Mouse (Mus musculus) splenic B cell, adult 2 months (primary cell): ENCODE results near the gene Dohh.

Experiments
- DNase-seq: peaks from one replicate; pipeline ENCODE4 v3.0.0-alpha.2; 2011; ENCODE audit warnings: low read depth, low spot score
- H3K27me3 ChIP-seq: 2 replicates; pipeline ENCODE4 v1.6.1; 2012; ENCODE audit warnings: mild to moderate bottlenecking, low read length, moderate library complexity, mixed read lengths; ENCODE audit not compliant: control insufficient read depth, poor library complexity, insufficient read depth, severe bottlenecking
- H3K36me3 ChIP-seq: 2 replicates; pipeline ENCODE4 v1.6.1; 2012; ENCODE audit warnings: mild to moderate bottlenecking, low read length, moderate library complexity, mixed read lengths; ENCODE audit not compliant: control insufficient read depth, poor library complexity, insufficient read depth, severe bottlenecking

Dohh gene

DNA sequence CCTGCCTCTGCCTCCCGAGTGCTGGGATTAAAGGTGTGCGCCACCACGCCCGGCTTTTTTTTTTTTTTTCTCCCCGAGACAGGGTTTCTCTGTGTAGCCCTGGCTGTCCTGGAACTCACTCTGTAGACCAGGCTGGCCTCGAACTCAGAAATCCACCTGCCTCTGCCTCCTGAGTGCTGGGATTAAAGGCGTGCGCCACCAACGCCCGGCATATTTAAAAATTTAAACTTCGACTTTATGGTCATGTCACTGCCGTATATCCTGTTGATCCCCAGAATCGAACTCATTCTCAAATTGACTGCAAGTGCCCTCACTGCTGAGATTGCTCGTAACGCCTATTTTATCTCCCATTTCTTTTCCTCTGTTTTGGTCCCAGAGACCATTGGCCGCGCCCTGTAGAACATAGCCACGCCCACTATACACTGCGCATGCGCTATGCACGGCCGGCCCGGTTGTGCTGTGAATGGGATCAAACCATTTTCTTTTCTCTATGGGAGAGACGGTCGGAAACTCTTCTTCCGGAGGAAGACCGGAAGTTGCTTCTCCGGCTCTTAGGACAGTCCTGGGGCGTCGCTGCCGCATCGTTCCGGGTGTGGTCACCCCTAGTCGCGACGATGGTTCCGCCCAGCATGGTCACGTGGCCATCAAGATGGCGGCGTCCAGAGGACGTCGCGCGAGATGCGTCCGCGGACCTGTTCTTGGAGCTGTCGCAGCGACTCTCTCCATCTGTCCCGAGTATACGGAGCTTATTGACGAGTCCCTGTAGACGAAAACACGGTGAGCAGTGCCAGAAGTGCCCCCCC is at the start of gene Dohh, which contains the start of gene Gm48551:
TSS of gene Dohh (plus strand) at position 627 of the 803 bp plus-strand sequence.
TSS of gene Gm48551 (plus strand) at position 665 of the 803 bp plus-strand sequence.
- H3K36me3 ChIP-seq = peaks cover 3% of the 10 kb centered on the region; the same call in 1 of the 2 replicates
- DNase-seq = peak; percentile 99
- H3K27me3 ChIP-seq = no peaks in the 10 kb centered on the region

DNA sequence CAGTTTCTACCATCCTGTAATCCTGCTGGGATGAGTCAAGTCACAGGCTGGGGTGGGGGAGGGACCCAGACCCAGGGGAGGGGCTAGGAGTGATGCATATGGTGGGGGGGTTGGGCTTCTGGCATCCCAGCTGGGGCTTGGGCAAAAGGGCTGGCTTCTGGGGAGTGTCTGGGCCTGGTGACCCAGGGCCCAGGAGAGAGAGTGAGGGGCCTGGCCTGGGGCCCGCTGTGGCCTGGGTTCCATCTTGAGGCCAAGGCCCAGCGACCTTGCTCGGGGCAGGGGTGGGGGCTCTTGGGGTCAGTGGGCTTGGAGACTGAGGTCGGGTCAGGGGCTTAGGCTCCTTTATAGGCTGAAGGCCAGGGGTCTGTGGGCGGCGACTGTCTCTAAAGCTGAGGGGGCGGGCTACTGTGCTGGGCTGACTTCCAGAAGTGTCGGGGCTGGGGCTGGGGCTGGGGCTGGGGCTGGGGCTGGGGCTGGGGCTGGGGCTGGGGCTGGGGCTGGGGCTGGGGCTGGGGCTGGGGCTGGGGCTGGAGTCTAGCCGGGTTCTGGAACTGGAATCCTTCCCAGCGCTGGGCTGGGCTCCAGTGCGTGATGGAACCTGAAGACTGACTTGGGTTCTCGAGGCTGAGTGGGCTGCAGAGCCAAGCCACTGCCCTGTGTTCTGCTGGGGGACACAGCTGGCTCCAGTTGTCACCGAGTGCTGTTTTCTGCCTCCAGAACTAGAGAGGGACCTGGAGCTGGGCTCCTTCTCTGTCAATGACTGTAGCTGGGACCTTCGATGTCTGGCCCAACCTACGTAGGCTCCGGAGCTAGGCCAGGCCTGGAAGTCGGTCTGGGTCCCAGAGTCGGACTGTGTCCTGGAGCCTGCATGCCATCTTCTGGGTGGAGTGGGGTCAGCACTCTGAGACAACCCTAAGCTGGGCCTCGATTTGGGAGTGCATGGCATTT is 48.6 kb upstream of the Dohh start:
- DNase-seq = no peak
- Histone ChIP-seq H3K36me3 (no peaks in the 10 kb centered on the region), H3K27me3 (no peaks in the 10 kb centered on the region)

DNA sequence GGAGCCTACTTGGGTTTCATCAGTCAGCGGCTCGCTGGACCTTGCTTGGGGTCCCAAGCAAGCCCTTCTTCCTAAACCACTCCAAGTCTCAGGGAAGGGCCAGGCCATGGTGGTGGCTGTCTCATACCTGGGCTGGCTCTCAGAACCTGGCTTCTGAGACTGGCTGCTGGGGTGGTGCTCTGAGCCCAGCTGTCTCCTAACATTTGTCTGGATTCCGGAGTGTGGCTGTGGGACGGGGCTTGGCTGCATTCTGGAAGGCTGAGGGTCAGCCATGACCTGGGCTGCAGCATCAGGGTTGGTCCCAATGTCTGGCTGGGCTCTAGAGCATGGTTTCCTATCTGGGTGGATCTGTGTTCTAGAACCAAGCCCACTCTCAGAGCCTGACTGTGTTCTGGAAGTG is 47.7 kb upstream of the Dohh start:
- H3K36me3 ChIP-seq = no peaks in the 10 kb centered on the region
- DNase-seq = no peak
- no peaks in the 10 kb centered on the region for H3K27me3 ChIP-seq

DNA sequence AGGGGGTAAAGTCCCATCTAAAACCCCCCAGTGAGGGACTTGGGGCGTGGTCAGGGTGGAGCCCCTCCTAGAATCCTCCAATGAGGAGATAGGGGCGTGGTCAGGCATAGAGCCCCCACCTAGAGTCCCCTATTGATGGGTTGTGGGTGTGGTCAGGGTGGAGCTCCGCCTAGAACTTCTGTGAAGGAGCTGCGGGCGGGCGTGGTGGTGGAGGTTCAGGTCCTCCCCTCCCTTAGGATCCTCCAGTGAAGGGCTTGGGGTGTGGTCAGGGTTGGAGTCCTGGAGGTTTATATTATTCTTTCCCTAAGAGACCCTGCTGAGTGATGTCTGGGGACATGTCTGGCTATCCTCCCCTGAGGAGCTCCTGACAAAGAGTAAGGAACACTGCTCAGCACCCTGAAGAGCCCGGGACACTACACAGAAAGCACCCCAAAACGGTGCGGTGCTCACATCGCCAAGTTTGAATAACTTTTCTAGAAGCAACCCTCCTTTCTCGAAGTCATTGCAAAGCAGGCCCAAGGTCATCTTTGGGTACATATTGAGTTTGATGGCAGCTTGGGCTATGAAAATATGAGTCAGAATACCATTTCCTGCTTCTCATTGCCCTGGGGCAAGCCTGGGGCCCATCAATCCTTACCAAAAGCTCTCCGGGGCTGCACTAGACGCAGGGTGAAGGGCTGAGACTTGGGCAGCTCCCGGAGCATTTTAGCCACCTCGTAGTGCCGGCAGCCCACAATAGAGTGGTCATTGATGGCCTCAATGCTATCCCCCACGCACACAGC is 43.5 kb upstream of the Dohh start:
- Histone ChIP-seq H3K27me3 (no peaks in the 10 kb centered on the region), H3K36me3 (no peaks in the 10 kb centered on the region)
- no peak for DNase-seq

DNA sequence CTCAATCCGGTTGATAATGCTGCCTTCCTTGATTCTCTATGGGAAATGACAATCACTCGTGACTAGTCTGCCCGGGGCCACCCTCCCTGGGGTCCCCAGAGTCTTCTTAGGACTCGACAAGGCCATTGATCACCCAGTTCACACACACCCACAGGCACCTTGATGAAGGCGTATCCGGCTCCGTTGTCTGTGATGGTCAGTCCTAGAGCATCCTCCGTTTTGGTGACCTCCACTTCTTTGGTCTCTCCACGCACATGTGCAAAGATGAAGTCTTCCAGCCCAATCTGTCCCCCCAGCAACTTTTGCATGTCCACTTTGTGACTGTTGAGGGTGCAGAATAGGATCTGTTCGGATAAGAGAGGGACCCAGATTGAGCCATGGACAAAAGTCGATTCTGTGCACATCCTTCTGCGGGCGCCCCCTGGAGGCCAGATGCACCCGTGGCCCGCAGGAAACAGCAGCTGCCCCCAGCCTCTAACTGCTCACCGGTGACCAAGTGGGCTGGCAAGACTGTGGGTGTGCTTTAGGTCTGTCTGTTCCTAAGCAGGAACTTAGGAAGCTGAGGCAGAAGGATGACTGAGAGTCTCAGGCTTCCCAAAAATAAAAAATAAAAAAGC is 42.8 kb upstream of the Dohh start:
- DNase-seq = peak; percentile 78
- no peaks in the 10 kb centered on the region for H3K36me3 ChIP-seq
- no peaks in the 10 kb centered on the region for H3K27me3 ChIP-seq

DNA sequence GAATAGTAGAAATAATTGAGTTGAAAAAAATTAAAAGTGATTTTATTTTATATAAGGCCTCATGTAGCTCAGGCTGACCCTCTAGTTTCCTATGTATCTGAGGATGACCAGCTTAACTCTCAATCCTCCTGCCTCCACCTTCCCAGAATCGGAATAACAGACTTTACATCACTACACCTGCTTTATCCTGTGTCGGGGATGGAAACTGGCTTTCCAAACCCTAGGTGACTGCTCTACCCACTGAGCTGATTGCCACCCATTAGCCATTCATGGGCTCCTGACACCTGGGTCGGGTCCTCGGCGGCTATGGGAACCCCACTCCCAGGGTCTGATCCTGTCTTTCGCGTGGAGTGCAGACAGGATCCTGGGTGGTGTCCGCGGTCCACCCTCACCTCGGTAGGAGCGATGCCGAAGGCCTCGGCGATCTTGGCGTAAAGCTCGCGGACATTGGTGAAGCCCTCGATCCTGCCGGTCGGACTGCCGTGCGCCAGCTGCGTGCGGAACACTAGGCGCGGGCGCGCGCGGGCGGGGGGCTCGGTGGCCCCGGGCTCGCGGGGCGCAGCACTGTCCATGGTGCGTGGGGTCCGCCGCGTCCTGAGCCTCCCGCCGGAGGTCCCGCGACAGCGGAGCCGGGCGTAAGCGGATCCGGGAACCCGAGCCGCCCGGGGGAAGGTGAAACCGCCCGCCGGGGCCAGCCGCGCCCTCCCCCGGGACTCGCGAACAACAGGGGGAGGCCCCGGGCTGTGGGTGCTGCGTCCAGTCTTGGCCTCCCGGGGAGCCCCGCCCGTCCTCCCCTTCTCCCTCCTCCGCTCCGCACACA is 41.3 kb upstream of the Dohh start, which contains the start of gene Gipc3:
TSS of gene Gipc3 (minus strand) at position 581 of the 820 bp plus-strand sequence.
- peak; percentile 50 for DNase-seq

DNA sequence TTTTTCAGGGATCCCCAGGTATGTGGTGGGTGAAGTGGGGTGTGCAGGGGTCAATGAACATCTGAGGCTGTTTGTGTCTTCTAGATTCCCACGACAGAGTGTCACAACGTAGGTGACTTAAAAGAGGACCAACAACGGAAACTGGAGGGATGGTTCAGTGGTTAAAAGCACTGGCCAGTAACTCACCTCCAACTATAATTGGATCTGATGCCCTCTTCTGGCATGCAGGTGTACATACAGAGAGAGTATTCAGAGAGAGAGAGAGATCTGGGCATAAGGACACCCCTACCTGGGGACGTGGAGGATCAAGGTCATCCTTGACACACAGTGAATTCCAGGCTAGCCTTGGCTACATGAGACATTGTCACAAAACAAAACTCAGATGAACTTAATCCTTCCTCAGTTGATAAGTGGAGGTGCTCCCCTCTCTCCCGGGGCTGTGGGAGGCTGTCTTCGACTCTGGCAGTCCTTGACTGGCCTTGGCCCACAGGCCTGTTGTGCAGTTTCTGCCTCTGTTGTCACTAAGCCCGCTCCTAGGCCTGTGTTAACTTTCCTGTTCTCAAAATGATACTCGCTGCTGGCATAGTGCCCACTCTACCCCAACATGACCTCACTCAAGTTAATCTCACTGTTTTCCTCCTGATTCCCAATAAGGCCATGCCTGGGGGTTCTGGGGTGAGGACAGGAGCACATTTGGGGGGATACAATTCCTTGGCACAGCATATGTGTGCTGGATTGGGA is 39.6 kb upstream of the Dohh start:
- DNase-seq = peak; percentile 79

More for the DNA sequence above, 41.3 kb upstream of the Dohh start, which contains the start of gene Gipc3:
- Histone ChIP-seq H3K36me3 (no peaks in the 10 kb centered on the region; the same call in 1 of the 2 replicates), H3K27me3 (no peaks in the 10 kb centered on the region)

DNA sequence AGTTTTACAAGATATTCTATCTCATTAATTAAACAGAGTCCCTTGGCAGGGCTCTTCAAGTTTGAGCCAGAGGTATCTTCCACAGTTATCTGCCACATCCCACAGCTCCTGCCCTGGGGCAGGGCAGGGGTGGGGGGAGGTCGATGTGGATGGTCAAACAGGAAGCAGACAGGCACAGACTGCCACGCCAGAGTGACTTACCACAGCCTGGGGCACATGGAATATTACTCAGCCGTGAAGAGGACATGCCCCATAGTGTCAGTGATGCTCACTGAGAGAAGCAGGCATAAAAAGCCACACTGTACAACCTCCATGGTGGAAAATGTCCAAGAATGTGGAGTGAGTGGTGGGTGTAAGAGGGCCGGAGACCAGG is 39.1 kb upstream of the Dohh start:
- H3K36me3 ChIP-seq = no peaks in the 10 kb centered on the region; the same call in 1 of the 2 replicates
- DNase-seq = peak; percentile 54
- H3K27me3 ChIP-seq = no peaks in the 10 kb centered on the region

More for the DNA sequence above, 39.6 kb upstream of the Dohh start:
- H3K36me3 ChIP-seq = no peaks in the 10 kb centered on the region; the same call in 1 of the 2 replicates
- H3K27me3 ChIP-seq = no peaks in the 10 kb centered on the region

DNA sequence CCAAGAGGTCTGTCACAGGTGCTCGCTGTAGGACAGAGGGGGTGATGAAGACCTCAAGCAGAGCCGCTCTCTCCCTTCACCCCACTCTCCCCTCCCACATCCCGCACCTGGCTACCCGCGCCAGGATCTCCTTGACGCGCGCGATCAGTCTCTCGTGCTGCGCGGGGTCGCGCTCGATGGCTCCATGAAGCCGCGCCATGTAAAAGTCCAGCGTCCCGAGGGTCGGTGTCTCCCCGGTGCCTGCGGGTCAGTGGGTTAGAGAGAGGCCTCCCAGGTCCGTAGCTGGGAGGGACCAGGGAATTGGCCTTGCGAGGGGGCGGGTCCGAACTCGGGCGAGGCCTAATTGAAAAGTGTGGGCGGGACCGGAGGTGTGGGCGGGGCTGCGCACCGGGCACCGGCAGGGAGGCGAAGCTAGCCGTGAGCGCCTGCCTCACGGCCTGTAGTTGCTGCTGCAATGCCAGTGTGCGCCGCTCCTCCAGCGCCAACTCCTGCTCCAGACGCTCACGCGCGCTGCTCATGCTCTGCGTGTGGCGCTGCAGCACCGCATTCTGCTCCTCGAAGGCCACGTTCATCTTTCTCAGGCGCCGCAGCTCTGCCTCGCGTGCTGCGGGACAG is 37.7 kb upstream of the Dohh start:
- no peaks in the 10 kb centered on the region; the same call in 1 of the 2 replicates for H3K36me3 ChIP-seq
- no peaks in the 10 kb centered on the region for H3K27me3 ChIP-seq
- DNase-seq = peak; percentile 80

DNA sequence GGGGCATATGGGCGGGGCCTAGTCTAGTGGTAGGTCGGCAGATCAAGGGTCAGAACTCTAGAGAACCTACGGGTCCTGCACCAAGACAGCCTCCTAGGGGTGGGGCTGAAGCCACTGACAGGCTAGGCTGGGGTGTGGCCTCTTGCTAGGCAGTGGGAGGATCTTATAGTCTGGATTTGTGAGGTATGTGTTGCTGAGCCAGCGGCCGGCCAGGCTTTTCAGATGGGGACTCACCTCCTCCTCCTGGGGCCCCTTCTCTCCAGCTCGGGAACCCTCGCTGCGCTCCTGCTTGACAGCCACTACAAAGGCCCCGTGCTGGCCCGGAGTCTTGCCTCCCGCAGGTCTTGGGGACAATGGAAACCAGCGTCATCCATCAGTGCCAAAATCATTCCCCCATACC is 35.1 kb upstream of the Dohh start:
- Histone ChIP-seq H3K36me3 (no peaks in the 10 kb centered on the region; the same call in 1 of the 2 replicates), H3K27me3 (no peaks in the 10 kb centered on the region)
- DNase-seq = peak; percentile 38

GRCm38 (mm10) chr10:81349961-81350350 is 34.3 kb upstream of the Dohh start:
- Histone ChIP-seq H3K36me3 (no peaks in the 10 kb centered on the region; the same call in 1 of the 2 replicates), H3K27me3 (no peaks in the 10 kb centered on the region)
- no peak for DNase-seq

DNA sequence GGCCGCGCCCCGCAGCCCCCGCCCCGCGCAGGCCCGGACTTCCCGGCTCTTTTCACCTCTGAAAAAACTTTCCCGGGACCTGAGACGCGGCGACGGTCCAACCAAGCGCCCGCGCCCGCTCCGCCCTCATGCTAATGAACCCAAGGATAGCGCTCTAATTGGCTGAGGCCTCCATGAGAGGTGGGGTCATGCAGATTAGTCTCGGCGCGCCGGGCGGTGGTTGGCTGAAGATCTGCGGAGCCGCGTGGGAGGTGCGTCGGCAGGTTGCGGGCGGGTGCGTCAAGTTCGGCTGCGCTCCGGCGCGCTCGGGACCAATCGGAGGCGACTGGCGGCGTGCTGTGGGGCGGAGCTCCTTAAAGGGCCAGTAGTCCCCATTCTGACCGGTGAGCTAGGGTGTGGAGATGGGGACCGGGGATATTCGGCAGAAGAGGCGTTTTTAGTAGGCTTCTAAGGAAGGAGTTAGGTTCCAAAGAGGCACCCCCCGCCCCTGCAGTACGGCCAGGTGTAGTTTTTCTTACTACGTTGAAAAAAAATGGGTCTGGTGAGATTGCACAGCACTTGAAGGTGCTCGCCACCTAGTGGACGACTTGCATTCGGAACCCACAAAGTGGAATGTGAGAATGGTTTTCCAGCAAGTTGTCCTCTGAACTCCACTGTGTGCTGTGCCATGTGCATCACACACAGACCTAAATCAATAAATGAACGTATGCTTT is 33.7 kb upstream of the Dohh start, which contains the start of gene Hmg20b:
TSS of gene Hmg20b (minus strand) at position 130 of the 713 bp plus-strand sequence.
- DNase-seq = peak; percentile 99
- Histone ChIP-seq H3K36me3 (no peaks in the 10 kb centered on the region; the same call in 1 of the 2 replicates), H3K27me3 (no peaks in the 10 kb centered on the region)
